Mouse (Mus musculus): ENCODE measurements around the gene Ssu72.

The Ssu72 gene

DNA sequence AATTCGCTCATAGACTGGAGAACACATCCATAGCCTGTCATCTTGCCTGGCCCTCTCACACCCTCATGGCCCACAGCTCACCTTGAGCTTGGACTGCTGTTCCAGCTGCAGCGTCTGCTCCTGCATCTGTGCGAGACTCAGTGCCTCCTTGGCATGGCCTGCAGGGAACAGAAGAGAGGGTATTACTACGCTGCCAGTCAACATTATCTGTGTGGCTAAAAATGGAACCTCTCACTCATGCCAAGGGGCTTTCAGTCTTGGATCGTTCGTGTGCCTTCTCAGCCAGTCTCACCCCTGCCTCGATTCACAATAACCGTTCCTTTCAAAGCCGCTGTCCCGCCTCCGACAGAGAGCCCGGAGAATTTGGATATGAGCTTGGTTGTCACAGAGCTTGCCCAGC lies 52.4 kb downstream of the Ssu72 start:
- DNase-seq = no peak

DNA sequence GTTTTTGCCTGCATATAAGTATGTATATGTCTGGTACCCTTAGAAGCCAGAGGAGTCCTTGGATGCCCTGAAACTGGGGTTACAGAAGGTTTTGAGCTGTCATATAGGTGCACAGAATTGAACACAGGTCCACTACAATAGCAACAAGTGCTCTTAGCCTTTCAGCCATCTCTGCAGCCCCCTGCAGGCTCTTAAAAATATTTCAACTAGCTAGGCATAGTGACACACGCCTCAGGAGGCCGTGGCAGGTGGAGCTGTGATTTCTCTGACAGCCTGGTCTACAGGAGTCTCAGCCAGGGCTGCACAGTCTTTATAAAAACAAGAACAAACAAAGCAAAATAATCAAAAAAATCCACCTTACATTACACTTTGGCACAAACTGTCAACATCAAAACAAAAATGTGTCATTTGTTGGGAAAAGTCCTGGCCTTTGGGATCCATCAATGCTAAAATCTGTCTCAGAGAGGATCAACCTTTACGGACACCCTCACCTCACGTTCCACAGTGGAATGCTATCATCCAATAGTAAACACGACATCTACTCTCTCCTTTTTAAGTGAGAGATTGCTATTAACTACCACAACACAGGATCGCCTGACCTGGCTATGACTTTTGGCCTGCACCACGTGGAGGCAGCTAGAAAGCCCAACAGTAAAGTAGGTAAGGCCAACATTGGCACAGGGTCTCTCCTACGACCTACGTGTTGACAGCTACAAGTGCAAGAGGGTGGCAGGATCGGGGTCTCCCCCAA lies 55.4 kb downstream of the Ssu72 start:
- DNase-seq = peak; percentile 45 to 65

DNA sequence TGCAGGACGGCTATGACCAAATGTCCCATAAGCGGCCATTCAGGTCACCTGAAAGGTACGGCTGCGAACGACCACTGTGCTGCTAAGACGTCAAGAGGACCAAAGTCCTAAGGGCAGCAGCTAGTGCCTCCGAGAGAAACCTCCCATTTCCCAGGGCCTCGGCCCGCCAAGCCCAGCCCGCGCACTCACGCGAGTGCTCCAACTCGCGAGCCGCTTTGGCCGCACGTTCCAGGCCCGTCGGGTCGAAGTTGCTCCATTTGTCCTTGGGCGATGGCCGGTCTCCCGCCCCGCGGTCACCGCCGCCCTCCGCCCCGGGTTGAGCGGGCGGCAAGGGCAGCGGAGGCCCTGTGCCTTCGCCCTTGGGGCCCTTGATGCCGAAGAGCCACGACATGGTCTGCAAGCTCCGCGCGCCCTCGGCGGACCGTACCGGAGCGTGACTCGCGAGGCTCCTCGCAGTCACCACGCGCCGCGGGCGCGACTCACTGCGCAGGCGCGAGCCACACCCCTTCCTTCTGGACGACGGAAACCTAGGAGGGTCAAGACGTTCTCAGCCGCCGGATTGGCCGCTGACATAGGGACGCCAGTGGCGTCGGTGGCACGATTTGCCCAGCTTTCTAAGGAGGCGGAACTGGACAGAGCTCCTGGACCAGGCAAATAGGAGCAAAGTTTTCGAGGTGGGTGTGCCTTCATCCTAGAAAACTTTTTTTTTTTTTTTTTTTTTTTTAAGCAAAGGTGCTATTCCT lies 56.2 kb downstream of the Ssu72 start, which contains the start of gene Atad3a:
Gene Atad3a, minus strand, starts transcription at position 481 of the 743 bp plus-strand sequence.
- DNase-seq = peak; percentile 99

DNA sequence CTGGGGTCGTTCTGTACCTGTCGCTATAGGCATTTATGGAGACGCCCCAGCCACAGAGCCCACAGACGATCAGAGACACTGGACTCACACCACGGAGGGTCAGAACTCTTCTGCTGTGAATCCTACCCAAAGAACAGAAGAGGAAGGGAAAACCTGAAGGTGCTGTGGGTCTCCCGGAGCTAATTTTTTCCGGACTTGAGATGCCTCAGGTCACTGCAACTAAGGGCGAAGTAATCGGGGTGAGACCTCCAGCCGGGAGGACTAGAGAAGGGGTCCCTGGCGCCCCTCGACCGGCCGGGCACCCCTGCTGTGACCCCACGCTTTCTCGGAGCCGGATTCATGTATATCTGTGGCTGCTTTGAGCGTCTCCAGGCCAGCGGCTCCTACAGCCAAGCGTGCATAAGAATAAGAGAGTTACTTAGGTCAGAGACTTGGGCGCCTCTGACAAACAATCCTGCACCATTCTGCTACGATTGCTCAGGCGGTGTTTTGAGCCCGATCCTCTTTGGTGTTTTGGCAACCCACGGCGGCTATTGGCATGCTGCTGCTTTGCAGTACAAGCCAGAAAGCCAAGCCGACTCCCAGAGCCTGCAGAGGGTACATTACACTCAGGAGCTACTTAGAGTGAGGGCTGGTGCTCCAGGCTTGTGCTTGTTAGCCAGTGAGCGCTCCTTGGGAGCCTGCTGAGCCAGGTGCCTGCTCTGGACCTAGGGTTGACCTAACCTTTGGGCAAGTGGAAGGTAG lies 56.9 kb downstream of the Ssu72 start:
- peak; percentile 38 to 58 for DNase-seq

DNA sequence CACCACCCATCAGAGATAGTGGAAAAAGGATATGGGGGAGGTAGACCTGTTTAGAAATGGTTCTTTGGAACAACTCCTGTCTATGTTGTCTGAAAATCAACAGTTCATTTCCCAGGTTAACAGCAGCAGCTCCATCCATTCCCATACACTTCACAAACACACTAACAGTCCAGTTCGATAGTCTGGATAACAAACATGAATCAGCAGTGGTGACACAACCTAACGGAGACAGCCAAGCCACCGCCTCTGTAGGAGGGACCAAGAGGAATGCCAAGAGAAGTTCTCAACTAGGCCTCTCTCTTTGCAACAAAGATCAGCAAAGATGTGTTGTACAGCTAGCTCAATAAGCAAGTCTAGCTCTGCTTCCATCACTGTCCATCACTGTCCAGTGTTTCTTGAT lies 57.8 kb downstream of the Ssu72 start:
- no peak for DNase-seq

DNA sequence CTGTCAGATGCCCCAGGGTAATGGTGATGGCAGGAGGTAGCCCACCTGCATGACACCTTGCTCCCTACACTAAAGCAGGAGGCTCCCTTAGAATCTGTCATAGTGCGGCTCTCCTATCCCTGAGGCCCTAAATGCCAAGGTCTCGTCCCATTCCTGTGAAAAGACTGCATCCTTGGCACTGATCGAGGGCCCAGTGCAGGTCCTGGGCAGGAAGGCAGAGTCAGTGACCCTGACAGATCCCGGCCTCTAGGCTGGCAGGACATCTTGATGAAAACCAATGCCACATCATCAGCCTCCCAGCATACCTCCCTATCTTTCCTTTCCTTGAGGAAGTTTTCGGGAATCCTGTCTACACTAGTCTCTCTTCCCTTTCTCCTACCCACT lies 64.9 kb downstream of the Ssu72 start:
- no peak for DNase-seq

DNA sequence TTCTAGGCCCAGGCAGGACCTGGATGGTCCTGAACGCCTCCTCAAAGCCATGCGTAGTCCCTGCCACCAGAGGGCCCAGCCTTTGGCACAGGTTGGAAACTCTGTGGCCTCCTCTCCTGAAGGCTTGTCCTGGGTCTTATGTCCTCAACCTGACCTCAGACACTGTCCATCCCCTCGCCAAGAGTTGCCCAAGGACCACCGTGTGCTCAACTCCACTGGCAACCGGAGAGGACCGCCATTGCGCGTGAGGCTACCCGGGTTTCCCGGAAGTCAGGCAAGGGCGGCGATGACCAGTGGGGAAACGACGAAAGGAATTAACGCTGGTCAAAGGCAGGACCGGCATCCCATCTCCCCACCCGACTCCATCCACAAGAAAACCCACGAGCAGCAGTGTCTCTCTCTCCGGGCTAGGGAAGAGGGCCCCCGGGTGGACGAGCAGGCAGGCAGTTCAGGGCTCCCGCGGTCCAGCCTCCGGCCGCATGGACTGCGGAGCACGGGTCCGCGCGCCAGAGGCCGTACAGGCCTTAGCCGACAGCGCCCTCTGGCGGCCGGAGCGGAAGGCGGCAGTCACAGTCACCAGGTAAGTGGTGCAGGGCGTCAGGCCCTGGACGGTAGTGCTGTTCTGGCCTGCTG lies 65.4 kb downstream of the Ssu72 start:
- peak; percentile 98 for DNase-seq

DNA sequence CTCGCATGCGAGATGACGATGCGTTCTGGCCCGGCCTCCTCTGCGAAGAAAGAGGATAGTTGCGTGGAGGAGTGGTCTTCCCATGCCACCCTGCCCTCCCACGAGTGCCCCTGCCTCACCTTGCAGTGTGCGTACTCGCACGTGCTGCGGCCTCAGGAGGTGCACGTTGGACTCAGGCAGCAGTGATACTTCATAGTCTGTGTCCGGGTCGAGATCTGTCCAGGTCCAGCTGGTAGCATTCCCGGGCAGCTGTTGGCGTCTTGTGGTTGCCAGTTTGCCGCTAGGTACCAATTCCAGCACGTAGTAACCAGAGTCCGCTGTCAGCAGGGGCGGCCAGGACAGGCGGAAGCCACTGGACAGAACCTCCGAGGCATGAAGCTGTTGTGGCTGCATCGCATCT lies 66.0 kb downstream of the Ssu72 start:
- DNase-seq = no peak

DNA sequence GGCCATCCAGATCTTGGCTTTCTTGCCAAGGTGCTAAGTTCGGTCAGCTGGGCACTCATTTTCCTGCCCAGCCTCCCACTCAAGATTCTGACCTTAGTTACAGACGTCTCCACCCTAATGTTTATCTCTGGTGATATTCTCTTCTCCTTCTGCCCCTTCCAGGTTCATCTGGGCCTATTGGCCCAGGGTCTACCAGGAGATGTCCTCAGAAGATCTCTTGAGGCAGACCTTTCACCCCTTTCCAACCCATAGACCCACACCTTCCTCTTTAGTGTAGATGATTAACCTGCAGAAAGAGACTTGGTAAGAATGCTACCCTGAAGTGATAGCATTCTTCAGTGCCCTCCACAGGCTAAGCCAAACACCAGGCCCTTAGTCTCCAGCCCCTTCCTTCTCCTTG lies 67.1 kb downstream of the Ssu72 start:
- no peak for DNase-seq

DNA sequence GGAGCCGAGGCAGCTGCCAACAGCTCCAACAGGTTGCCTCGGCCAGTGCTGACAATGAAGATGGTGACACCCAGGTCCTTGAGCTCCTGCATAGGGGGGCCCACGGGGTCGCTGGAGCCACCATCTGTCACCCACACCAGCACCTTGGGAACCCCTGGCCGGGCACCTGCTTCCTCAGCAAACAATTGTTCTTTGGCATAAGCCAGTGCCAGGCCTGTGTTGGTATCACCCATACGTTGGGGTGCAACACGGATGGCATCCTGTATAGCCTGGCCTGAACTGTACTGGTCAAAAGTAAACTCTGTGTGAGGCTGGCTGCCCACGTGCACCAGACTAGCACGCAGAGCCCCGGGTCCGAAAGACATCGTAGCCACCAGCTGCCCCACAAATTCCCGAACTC lies 68.2 kb downstream of the Ssu72 start:
- DNase-seq = no peak

DNA sequence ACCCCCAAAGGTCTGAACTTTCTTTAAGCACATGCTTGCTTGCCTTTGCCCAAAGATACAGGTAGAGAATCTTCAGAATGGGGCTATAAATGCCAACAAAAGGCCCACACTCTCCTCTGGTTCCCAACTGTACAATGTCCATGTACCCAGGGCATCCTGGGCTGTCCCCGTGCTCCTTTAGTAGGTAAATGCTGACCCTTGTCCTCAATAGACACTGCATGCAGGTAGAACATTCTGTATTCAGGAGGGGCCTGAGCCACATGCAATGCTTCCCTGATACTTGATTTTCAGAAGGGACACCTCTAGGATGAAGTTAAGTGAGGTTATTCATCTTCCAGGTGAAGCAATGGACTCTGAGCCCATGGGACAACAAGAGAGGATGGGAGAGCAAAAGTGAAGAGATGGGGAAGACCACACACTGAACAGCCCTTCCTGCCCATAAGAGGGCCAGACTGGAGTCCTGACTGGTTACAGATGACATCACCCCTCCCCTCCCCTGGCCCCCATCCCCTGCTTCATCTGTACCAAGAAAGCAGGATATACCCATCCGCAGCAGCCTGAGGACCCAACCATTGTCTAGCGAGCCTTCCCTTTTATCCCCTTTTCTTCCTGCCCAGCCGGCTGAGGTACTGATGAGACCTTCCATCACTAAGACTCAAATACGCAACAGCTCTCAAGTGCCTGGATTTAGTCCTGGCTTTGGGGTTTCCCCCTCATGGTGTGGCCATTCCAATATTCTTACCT lies 68.9 kb downstream of the Ssu72 start:
- no peak for DNase-seq

DNA sequence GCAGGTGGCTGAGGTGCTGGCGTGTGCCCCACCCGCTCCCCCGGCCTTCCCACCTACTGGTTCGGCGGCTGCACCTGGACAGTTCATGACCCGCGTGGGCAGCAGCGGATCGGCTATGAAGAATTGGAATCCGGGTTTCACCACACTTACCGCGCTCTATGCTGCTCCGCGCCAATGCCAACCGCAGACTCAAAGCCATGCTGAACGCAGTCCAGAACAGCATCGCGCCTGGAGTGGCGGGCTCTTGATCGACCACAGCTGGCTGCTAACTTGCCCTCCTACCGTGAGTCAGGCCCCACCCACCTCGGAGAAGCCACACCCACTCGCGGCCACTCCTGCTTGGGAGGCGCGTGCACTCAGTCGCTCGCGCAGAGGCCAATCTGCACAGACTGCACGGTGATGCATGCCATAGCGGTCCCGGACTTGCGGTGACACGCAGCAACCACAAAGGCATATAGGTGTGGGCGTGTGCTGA lies 69.7 kb downstream of the Ssu72 start, which contains the start of gene Vwa1:
Gene Vwa1, minus strand, starts transcription at position 419 of the 475 bp plus-strand sequence.
- DNase-seq = peak; percentile 84 to 90

DNA sequence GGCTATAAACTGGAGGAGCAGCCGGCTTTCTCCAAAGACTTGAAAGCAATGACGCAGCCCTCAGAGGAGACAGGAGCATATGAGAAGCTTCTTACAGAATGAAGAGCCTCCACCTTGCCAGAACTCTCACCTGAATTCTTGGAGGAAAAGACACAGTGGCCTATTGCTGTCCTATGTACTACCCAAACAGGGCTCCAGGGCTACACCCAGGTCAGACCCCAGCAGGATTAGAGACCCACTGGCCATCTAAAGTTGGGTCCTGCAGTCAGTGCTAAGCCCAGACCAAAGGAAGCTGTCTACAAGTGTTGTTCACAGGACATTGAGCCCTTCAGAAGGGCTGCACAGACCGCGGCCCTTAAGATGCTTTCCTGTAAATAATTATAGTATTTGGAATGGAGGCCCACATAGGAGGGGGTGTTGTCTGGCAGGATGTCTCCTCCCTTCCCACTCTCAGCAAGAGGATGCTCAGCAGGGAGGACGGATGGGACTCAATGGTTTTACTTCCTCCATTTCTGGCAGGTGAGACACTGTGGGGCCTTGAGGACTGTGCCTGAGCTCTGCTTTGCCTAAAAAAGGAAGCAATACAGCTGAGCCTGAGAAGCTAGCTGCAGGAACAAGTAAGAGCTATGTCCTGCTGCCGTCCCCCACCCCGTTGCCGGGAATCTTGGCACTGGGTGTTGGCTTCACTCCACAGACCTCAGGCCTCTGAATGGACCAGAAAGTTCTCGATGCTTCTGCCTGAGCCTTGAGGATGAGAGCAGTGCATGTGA lies 70.6 kb downstream of the Ssu72 start:
- DNase-seq = peak; percentile 80 to 82

DNA sequence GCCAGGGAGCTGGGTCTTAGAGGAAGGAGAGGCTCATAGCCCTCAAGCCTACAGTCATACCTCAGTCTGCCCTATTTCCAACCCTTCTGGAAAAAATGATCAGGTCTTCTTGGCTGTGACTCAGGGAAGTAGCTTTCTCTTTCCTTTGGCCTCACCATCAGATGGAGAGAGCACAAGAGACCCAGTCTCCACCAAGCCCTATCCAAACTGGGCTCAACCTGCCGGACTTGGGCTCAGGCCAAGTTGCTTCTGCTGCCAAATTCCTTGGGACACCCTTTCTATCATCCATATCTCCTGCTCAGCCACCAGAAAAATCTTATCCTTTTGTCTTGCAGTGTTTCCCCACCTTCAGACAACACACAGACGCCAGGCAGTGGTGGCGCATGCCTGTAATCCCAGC lies 71.3 kb downstream of the Ssu72 start:
- DNase-seq = peak; percentile 86 to 88

DNA sequence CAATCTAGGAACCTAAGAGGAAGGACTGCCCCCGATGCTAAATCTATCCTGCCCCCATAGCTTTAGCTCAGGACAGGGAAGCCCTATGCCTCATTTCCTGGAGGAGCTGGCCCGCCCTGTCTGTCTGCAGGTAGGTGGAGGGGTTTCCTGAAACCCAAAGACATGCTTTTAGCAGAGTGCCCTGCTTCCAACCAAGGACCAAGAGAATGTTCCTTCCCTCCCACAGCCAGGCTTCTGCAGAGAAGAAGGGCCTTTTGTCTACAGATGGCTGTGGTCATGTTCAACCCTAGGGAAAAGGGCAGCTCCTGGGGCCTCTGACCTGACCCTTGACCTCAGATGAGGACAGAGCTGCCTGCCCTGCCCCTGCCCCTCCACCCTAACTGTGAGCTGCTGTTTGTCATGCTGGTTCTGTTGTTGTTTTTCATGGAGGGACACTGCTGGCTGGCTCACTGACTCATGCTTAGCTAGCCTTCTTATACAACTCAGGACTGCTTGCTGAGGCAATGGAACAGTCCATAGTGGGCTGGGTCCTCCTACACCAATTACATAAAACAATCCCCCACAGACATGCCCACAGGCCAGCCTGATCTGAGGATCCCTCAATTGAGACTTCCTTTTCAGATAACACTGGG lies 72.2 kb downstream of the Ssu72 start:
- DNase-seq = no peak

DNA sequence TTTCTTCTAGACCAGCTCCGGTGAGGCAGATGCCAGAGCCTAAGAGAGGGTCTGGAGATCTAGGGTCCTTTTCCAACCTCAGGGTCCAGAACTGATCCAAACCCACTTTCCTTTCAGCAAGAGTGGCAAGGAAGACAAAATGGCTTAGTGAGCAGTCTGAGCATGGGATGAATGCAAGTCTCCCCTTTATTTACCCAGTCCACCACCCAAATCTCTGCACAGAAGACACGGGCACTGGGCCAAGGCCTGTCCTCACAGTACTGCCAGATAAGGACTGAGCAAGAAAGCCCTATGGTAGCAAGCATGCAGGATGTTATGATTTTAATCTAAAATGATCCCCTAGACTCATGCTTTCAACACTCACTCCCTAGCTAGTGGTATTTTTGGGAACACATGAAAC lies 73.2 kb downstream of the Ssu72 start:
- peak in 1 of 2 experiments; percentile 56 for DNase-seq

DNA sequence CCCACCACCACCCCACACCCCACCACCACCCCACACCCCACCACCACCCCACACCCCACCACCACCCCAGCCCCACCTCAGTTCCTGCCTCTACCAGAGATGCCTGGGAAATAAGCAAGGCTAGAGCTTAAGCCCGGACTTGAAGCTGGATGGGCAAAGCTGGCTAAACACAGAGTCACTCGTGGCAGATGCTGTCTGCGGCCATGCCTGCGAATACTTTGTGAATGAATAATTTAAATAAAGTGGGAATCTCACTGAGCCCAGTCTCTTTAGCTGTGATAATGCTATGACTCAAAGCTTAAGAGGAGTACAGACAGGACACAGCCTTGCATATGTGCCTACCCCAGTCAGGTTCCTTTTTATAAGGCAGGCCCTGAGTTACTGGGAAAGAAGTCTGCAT lies 74.9 kb downstream of the Ssu72 start:
- no peak for DNase-seq

DNA sequence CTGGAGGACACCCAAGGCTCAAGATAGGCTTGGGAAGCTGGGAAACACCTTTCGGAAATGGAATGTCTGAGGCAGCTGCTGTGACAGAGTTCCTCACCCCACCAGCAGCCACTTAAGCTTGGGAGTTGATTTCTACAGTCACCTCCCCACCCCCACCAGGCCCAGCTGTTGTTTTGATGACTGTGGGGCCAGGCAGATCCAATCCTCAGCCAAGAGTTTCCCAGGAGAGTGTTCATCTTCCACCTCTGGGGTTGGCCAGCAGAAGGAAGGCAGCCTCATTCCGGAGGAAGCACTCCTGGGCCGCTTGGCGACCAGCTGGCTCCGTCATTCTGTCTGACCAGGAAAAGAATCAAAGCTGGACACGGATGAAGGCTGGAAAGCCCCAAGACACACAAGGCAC lies 76.3 kb downstream of the Ssu72 start:
- no peak for DNase-seq

Data from cerebellum, postnatal 14 days (tissue).